Mouse (Mus musculus) limb, embryonic 13.5 days (tissue): ENCODE measurements around the gene Dennd2a. TPM values are rescaled to one million over a fixed set of nuclear protein-coding genes. Genes with fewer than 3 reads are reported as not detected.
A peak's percentile ranks its signal among the peaks of the same experiment; 100 is the strongest.

Experiments used
- ATAC-seq: fragments of 200-750 bp; cut with Nextera tagmentation; 2 replicates; pipeline ENCODE4 v1.8.0; 2017; ENCODE audit warnings: low read depth, moderate number of reproducible peaks, moderate TSS enrichment; ENCODE audit not compliant: low FRiP score
- H3K27ac ChIP-seq: fragments of 300-500 bp; sonication (generic); 2 replicates; pipeline ENCODE4 v1.5.1; 2015; ENCODE audit warnings: inconsistent platforms, mild to moderate bottlenecking, moderate library complexity
- H3K27me3 ChIP-seq: fragments of 300-500 bp; sonication (generic); 2 replicates; pipeline ENCODE4 v1.6.1; 2015; ENCODE audit warnings: mild to moderate bottlenecking, inconsistent platforms
- H3K36me3 ChIP-seq: fragments of 300-500 bp; sonication (generic); 2 replicates; pipeline ENCODE4 v1.6.1; 2015; ENCODE audit warnings: inconsistent platforms, mild to moderate bottlenecking, moderate library complexity
- H3K4me1 ChIP-seq: fragments of 300-500 bp; sonication (generic); 2 replicates; pipeline ENCODE4 v1.6.1; 2015; ENCODE audit warnings: inconsistent platforms
- H3K4me2 ChIP-seq: fragments of 300-500 bp; sonication (generic); replicated peaks from 2 replicates; pipeline ENCODE4 v1.6.1; 2015; ENCODE audit warnings: inconsistent platforms, mild to moderate bottlenecking, moderate library complexity
- H3K4me3 ChIP-seq: fragments of 300-500 bp; sonication (generic); 2 replicates; pipeline ENCODE4 v1.5.1; 2015; ENCODE audit warnings: moderate library complexity, mild to moderate bottlenecking, inconsistent platforms
- H3K9ac ChIP-seq: fragments of 300-500 bp; sonication (generic); 2 replicates; pipeline ENCODE4 v1.6.1; 2015; ENCODE audit warnings: mild to moderate bottlenecking, inconsistent platforms
- H3K9me3 ChIP-seq: fragments of 300-500 bp; sonication (generic); 2 replicates; pipeline ENCODE4 v1.6.1; 2016; ENCODE audit warnings: inconsistent platforms
- WGBS: fragments of 180-500 bp; shearing (Covaris S2); methylation state at CpG from one replicate; pipeline ENCODE4 v1.1.7; 2015; 5-methylcytosine and 5-hydroxymethylcytosine counted together
- polyA plus RNA-seq: library from polyadenylated mRNA; unstranded; fragments of >200 nt; fragmentation: Nextera tagmentation; extraction: Ambion mirVana; gene quantifications from 2 replicates; pipeline ENCODE4 v1.2.1, GENCODE M21; 2015

Dennd2a gene
- polyA plus RNA-seq, 1 experiment from 2014 or later = 30.1 TPM

- Histone ChIP-seq H3K4me1 (peaks cover 6% of the 10 kb centered on the region), H3K36me3 (peaks cover 77% of the 10 kb centered on the region), H3K9ac (no peak overlapping the region), H3K4me2 (no peak overlapping the region), H3K27ac (no peak overlapping the region), H3K9me3 (no peaks in the 10 kb centered on the region), H3K27me3 (no peaks in the 10 kb centered on the region), H3K4me3 (no peak overlapping the region)
- ATAC-seq = no peak
- 86% methylated on average over 7 of the region's 7 CpGs for WGBS
These were observed 21.9 kb upstream of the Dennd2a start for GRCm38 (mm10) chr6:39579552-39579951.

DNA sequence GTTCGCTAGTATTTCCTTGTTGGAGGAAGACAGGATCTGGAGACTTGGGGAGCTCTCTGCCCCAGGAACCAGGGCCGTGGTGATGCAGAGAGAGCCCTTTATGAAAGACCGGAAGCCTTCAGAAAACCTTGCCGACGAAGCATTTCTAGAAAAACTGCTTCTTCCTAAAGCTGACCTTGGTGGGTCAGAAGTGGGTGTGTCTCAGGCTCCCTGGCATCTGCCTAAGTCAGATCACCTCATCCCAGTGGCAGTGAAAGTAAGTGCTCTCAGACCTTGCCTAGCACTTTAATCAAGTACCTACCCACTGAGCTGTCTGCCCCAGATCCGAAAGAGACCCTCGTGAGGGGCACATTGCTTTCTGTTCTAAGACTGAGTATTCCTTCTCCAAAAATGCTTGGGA is 17.3 kb upstream of the Dennd2a start:
- Histone ChIP-seq H3K27ac (no peak overlapping the region), H3K4me2 (peak overlapping the region; percentile 89), H3K36me3 (peaks cover 35% of the 10 kb centered on the region), H3K4me3 (peak overlapping the region; percentile 86), H3K9me3 (no peaks in the 10 kb centered on the region), H3K4me1 (peaks cover 10% of the 10 kb centered on the region), H3K9ac (peak overlapping the region; percentile 90), H3K27me3 (no peaks in the 10 kb centered on the region)
- WGBS = 79% methylated on average over 7 of the region's 7 CpGs
- no peak for ATAC-seq

- 25% methylated on average over 10 of the region's 10 CpGs for WGBS
- 0 out of 2 replicates have a peak, but pooled peaks have one; percentile 9 for ATAC-seq
- no peaks in the 10 kb centered on the region for H3K27me3 ChIP-seq
- peak overlapping the region; percentile 89 for H3K4me2 ChIP-seq
- H3K4me1 ChIP-seq = peaks cover 10% of the 10 kb centered on the region
- peak overlapping the region; percentile 85; the same call in 1 of the 2 replicates for H3K27ac ChIP-seq
- H3K9ac ChIP-seq = peak overlapping the region; percentile 90
- peaks cover 31% of the 10 kb centered on the region for H3K36me3 ChIP-seq
- H3K4me3 ChIP-seq = peak overlapping the region; percentile 86
- H3K9me3 ChIP-seq = no peaks in the 10 kb centered on the region
These were observed 16.8 kb upstream of the Dennd2a start for GRCm38 (mm10) chr6:39574555-39574869.

DNA sequence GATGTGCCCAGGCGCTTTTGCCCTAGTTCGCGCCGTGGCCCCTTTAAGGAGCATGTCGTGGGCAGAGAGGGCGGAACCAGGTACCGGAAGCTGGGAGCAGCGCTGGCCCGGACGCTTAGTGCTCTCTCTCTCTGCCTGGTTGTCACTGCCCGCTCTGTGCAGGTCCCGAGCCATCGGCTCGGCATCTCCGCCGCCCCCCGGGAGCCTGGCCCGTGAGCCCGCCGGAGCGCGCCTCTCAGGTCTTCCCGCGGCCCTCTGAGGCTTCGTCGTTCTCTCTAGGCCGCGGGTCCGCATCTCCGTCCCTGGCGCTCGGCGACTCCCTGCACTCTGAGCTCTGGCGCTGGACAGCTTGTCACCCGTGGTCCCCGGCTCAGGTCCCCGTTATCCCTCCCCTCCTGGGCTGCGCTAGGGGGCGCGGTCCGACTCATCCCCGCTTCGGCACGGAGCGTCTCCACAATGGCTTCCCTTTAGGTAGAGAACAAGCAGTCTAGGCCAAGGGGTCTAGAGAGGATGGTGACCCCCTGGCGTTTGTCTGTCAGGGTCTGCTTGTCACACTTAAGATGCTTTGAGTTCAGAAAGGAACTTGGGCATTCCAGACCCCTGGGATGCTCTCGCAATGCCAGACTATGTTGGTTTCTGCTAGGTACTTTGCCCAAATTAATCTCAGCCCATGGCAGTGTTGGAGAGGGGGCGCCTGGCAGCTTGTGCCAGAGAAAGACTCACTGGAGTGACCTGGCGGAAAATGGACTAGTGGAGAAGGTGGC is 16.3 kb upstream of the Dennd2a start, which contains the start of gene Adck2:
TSS of gene Adck2 (plus strand) at position 83 of the 764 bp plus-strand sequence.
- no peaks in the 10 kb centered on the region for H3K27me3 ChIP-seq
- peak within 1 kb of the TSS; percentile 89 for H3K4me2 ChIP-seq
- peak; percentile 93 for ATAC-seq
- peak within 1 kb of the TSS; percentile 85 for H3K27ac ChIP-seq
- peak within 1 kb of the TSS; percentile 86 for H3K4me3 ChIP-seq
- peak within 1 kb of the TSS; percentile 90 for H3K9ac ChIP-seq
- peaks cover 10% of the 10 kb centered on the region for H3K4me1 ChIP-seq
- peaks cover 25% of the 10 kb centered on the region for H3K36me3 ChIP-seq
- no peaks in the 10 kb centered on the region for H3K9me3 ChIP-seq
- WGBS = under 1% methylated on average over 49 of the region's 49 CpGs

- no peak overlapping the region for H3K9ac ChIP-seq
- peaks cover 10% of the 10 kb centered on the region for H3K4me1 ChIP-seq
- H3K36me3 ChIP-seq = no peaks in the 10 kb centered on the region
- H3K9me3 ChIP-seq = no peaks in the 10 kb centered on the region
- H3K27ac ChIP-seq = no peak overlapping the region
- no peaks in the 10 kb centered on the region for H3K27me3 ChIP-seq
- ATAC-seq = no peak
- WGBS = 49% methylated on average over 3 of the region's 3 CpGs
- no peak overlapping the region for H3K4me2 ChIP-seq
- H3K4me3 ChIP-seq = no peak overlapping the region
These were observed 12.8 kb upstream of the Dennd2a start for GRCm38 (mm10) chr6:39570426-39570825.

GRCm38 (mm10) chr6:39567528-39567927 is 9.9 kb upstream of the Dennd2a start:
- Histone ChIP-seq H3K9me3 (no peaks in the 10 kb centered on the region), H3K4me1 (no peaks in the 10 kb centered on the region), H3K27ac (no peak overlapping the region), H3K4me2 (no peak overlapping the region), H3K9ac (no peak overlapping the region), H3K36me3 (no peaks in the 10 kb centered on the region), H3K4me3 (no peak overlapping the region), H3K27me3 (no peaks in the 10 kb centered on the region)
- 18% methylated on average over 5 of the region's 5 CpGs for WGBS
- no peak for ATAC-seq

- H3K27ac ChIP-seq = no peak overlapping the region
- H3K4me2 ChIP-seq = peak overlapping the region; percentile 28
- WGBS = 24% methylated on average over 23 of the region's 23 CpGs
- H3K9me3 ChIP-seq = no peaks in the 10 kb centered on the region
- H3K27me3 ChIP-seq = no peaks in the 10 kb centered on the region
- H3K4me3 ChIP-seq = no peak overlapping the region
- ATAC-seq = peak; percentile 41; the same call in 1 of the 2 replicates
- no peak overlapping the region for H3K9ac ChIP-seq
- no peaks in the 10 kb centered on the region for H3K36me3 ChIP-seq
- peaks cover 18% of the 10 kb centered on the region for H3K4me1 ChIP-seq
These were observed 4.7 kb upstream of the Dennd2a start for GRCm38 (mm10) chr6:39562166-39563015.

- peaks cover 5% of the 10 kb centered on the region; the same call in 1 of the 2 replicates for H3K36me3 ChIP-seq
- no peaks in the 10 kb centered on the region for H3K27me3 ChIP-seq
- H3K9ac ChIP-seq = no peak overlapping the region
- no peaks in the 10 kb centered on the region for H3K9me3 ChIP-seq
- H3K4me1 ChIP-seq = peaks cover 40% of the 10 kb centered on the region
- H3K4me2 ChIP-seq = no peak overlapping the region
- 38% methylated on average over 6 of the region's 6 CpGs for WGBS
- ATAC-seq = no peak
- H3K4me3 ChIP-seq = no peak overlapping the region
- no peak overlapping the region for H3K27ac ChIP-seq
These were observed 1.7 kb upstream of the Dennd2a start for GRCm38 (mm10) chr6:39559276-39559939.

- WGBS = 1% methylated on average over 51 of the region's 54 CpGs
- ATAC-seq = peak; percentile 73
- Histone ChIP-seq H3K9me3 (no peaks in the 10 kb centered on the region), H3K36me3 (peaks cover 13% of the 10 kb centered on the region), H3K4me1 (peaks cover 45% of the 10 kb centered on the region), H3K4me2 (peak overlapping the region; percentile 80), H3K4me3 (peak overlapping the region; percentile 88), H3K9ac (peak overlapping the region; percentile 97), H3K27ac (peak overlapping the region; percentile 94), H3K27me3 (no peaks in the 10 kb centered on the region)
These were observed 587 bp downstream of the Dennd2a start for GRCm38 (mm10) chr6:39556900-39557659.

GRCm38 (mm10) chr6:39555648-39555945 is 2.1 kb downstream of the Dennd2a start:
- no peak for ATAC-seq
- 83% methylated on average over 2 of the region's 2 CpGs for WGBS
- Histone ChIP-seq H3K27me3 (no peaks in the 10 kb centered on the region), H3K4me1 (peaks cover 46% of the 10 kb centered on the region), H3K4me3 (peak overlapping the region; percentile 88), H3K9me3 (no peaks in the 10 kb centered on the region), H3K36me3 (peaks cover 13% of the 10 kb centered on the region), H3K27ac (no peak overlapping the region), H3K9ac (no peak overlapping the region), H3K4me2 (peak overlapping the region; percentile 80)

GRCm38 (mm10) chr6:39554888-39555647 is 2.6 kb downstream of the Dennd2a start:
- Histone ChIP-seq H3K36me3 (peaks cover 13% of the 10 kb centered on the region), H3K27ac (no peak overlapping the region), H3K27me3 (no peaks in the 10 kb centered on the region), H3K9ac (no peak overlapping the region), H3K4me1 (peaks cover 46% of the 10 kb centered on the region), H3K4me3 (peak overlapping the region; percentile 88), H3K4me2 (peak overlapping the region; percentile 80), H3K9me3 (no peaks in the 10 kb centered on the region)
- 80% methylated on average over 12 of the region's 12 CpGs for WGBS
- ATAC-seq = no peak
